Mouse (Mus musculus) kidney, adult 2 months (tissue): ENCODE data around the gene Sorbs1.

ENCODE experiments used
- CTCF ChIP-seq: fragments of 200-500 bp; conservative IDR thresholded peaks from 2 replicates; pipeline ENCODE4 v1.5.1; 2011; ENCODE audit warnings: low read depth, mild to moderate bottlenecking, control low read depth, low read length, moderate library complexity, mixed read lengths; ENCODE audit not compliant: insufficient read depth, insufficient read length
- POLR2A ChIP-seq: fragments of 200-500 bp; IDR thresholded peaks from one replicate; pipeline ENCODE4 v1.6.1; 2011; ENCODE audit warnings: low read depth, low read length, control low read depth

GRCm38 (mm10) chr19:40417155-40417821, 96.3 kb downstream of the Sorbs1 start:
- TF ChIP-seq POLR2A (no peak), CTCF (no peak)
